Mouse (Mus musculus) brain, adult 10 weeks (tissue): ENCODE measurements around the gene Snrpd2. TPM values are rescaled to one million over a fixed set of nuclear protein-coding genes. Genes with fewer than 3 reads are reported as not detected.

Experiments
- polyA plus RNA-seq: library from polyadenylated mRNA; stranded (reverse); fragments of 350-450 nt; fragmentation: Illumina TruSeq; extraction: RNeasy Lipid Tissue Mini Kit (QIAGEN cat#74804); gene quantifications from one replicate; pipeline ENCODE4 v1.2.3, GENCODE M21; 2015; ENCODE audit warnings: low read depth, low replicate concordance

Snrpd2 gene
- 82.5 TPM for polyA plus RNA-seq

GRCm38 (mm10) chr7:19149626-19150025, at the start of gene Snrpd2:
Gene Snrpd2, plus strand, starts transcription at chr7:19149722.

GRCm38 (mm10) chr7:19118028-19118771, 31.3 kb upstream of the Snrpd2 start, which contains the start of gene Gm4969:
Gene Gm4969, minus strand, starts transcription at chr7:19118368.

GRCm38 (mm10) chr7:19119631-19120429, 29.7 kb upstream of the Snrpd2 start, which contains the start of gene Fbxo46:
Gene Fbxo46, plus strand, starts transcription at chr7:19119859.

GRCm38 (mm10) chr7:19148875-19149541, 514 bp upstream of the Snrpd2 start, which contains the start of gene Qpctl:
Gene Qpctl, minus strand, starts transcription at chr7:19149291.

GRCm38 (mm10) chr7:19165656-19166423, 16.3 kb downstream of the Snrpd2 start, which contains the start of gene Gipr:
Gene Gipr, minus strand, starts transcription at chr7:19166127.

GRCm38 (mm10) chr7:19175708-19176515, 26.4 kb downstream of the Snrpd2 start, which contains the start of gene Eml2:
Gene Eml2, plus strand, starts transcription at chr7:19176421.

Other genes starting within 250 kb of the Snrpd2 start
- 11.0 TPM for gene Ccdc61, start 239.3 kb upstream of the Snrpd2 start, polyA plus RNA-seq
- 20.2 TPM for gene Nova2, start 223.8 kb upstream of the Snrpd2 start, polyA plus RNA-seq
- 0.30 TPM for gene Nanos2, start 162.3 kb upstream of the Snrpd2 start, polyA plus RNA-seq
- gene Mypop, start 158.5 kb upstream of the Snrpd2 start, polyA plus RNA-seq = 33.4 TPM
- 28.9 TPM for gene Irf2bp1, start 145.7 kb upstream of the Snrpd2 start, polyA plus RNA-seq
- gene Foxa3, start 126.2 kb upstream of the Snrpd2 start, polyA plus RNA-seq = not detected
- 81.7 TPM for gene Sympk, start 125.3 kb upstream of the Snrpd2 start, polyA plus RNA-seq
- 0.18 TPM for gene Rsph6a, start 95.0 kb upstream of the Snrpd2 start, polyA plus RNA-seq
- gene Dmwd, start 73.5 kb upstream of the Snrpd2 start, polyA plus RNA-seq = 108 TPM
- 19.0 TPM for gene Dmpk, start 65.9 kb upstream of the Snrpd2 start, polyA plus RNA-seq
- gene Six5, start 55.1 kb upstream of the Snrpd2 start, polyA plus RNA-seq = 1.9 TPM
- 0.33 TPM for gene Gm4969, start 31.4 kb upstream of the Snrpd2 start, polyA plus RNA-seq
- 7.9 TPM for gene Fbxo46, start 29.9 kb upstream of the Snrpd2 start, polyA plus RNA-seq
- gene Qpctl, start 431 bp upstream of the Snrpd2 start, polyA plus RNA-seq = 14.4 TPM
- 1.8 TPM for gene Gipr, start 16.4 kb downstream of the Snrpd2 start, polyA plus RNA-seq
- gene Eml2, start 26.7 kb downstream of the Snrpd2 start, polyA plus RNA-seq = 113 TPM
- gene Gpr4, start 62.8 kb downstream of the Snrpd2 start, polyA plus RNA-seq = 3.4 TPM
- 44.3 TPM for gene Opa3, start 78.6 kb downstream of the Snrpd2 start, polyA plus RNA-seq
- 14.7 TPM for gene Vasp, start 122.1 kb downstream of the Snrpd2 start, polyA plus RNA-seq
- not detected for gene Ppm1n, start 130.3 kb downstream of the Snrpd2 start, polyA plus RNA-seq
- 116 TPM for gene Rtn2, start 132.9 kb downstream of the Snrpd2 start, polyA plus RNA-seq
- 8.0 TPM for gene Fosb, start 160.3 kb downstream of the Snrpd2 start, polyA plus RNA-seq
- gene Ercc1, start 195.1 kb downstream of the Snrpd2 start, polyA plus RNA-seq = 39.0 TPM
- gene Cd3eap, start 209.8 kb downstream of the Snrpd2 start, polyA plus RNA-seq = 17.9 TPM
- gene Ppp1r13l, start 210.0 kb downstream of the Snrpd2 start, polyA plus RNA-seq = 2.5 TPM
- gene Ercc2, start 232.3 kb downstream of the Snrpd2 start, polyA plus RNA-seq = 28.2 TPM